Mouse (Mus musculus) midbrain, embryonic 15.5 days (tissue): ENCODE measurements around the gene 9930111J21Rik1. TPM values are rescaled to one million over a fixed set of nuclear protein-coding genes. Genes with fewer than 3 reads are reported as not detected.
"Not testable (repeated sequence)": the region's sequence is repeated elsewhere in the genome, so short reads cannot be mapped to it uniquely, and the experiment has no call there.

Experiments
- ATAC-seq: fragments of 200-750 bp; cut with Nextera tagmentation; replicated peaks from 2 replicates; pipeline ENCODE4 v1.8.0; 2017; ENCODE audit warnings: moderate TSS enrichment
- H3K27ac ChIP-seq: fragments of 300-500 bp; sonication (generic); 2 replicates; pipeline ENCODE4 v1.5.1; 2015; ENCODE audit warnings: mild to moderate bottlenecking, inconsistent platforms
- H3K27me3 ChIP-seq: fragments of 300-500 bp; sonication (generic); replicated peaks from 2 replicates; pipeline ENCODE4 v1.6.1; 2015; ENCODE audit warnings: inconsistent platforms
- H3K36me3 ChIP-seq: fragments of 300-500 bp; sonication (generic); replicated peaks from 2 replicates; pipeline ENCODE4 v1.6.1; 2015; ENCODE audit warnings: inconsistent platforms
- H3K4me1 ChIP-seq: fragments of 300-500 bp; sonication (generic); 2 replicates; pipeline ENCODE4 v1.6.1; 2015; ENCODE audit warnings: inconsistent platforms
- H3K4me2 ChIP-seq: fragments of 300-500 bp; sonication (generic); 2 replicates; pipeline ENCODE4 v1.6.1; 2015; ENCODE audit warnings: inconsistent platforms, mild to moderate bottlenecking, moderate library complexity
- H3K4me3 ChIP-seq: fragments of 300-500 bp; sonication (generic); 2 replicates; pipeline ENCODE4 v1.5.1; 2015; ENCODE audit warnings: mild to moderate bottlenecking, inconsistent platforms
- H3K9ac ChIP-seq: fragments of 300-500 bp; sonication (generic); 2 replicates; pipeline ENCODE4 v1.6.1; 2015; ENCODE audit warnings: mild to moderate bottlenecking, inconsistent platforms
- H3K9me3 ChIP-seq: fragments of 300-500 bp; sonication (generic); 2 replicates; pipeline ENCODE4 v1.6.1; 2016; ENCODE audit warnings: inconsistent platforms
- WGBS: fragments of 180-500 bp; shearing (Covaris S2); methylation state at CpG from one replicate; pipeline ENCODE4 v1.1.7; 2015; ENCODE audit warnings: mixed read lengths; 5-methylcytosine and 5-hydroxymethylcytosine counted together
- polyA plus RNA-seq: library from polyadenylated mRNA; unstranded; fragments of >200 nt; fragmentation: Nextera tagmentation; extraction: Ambion mirVana; gene quantifications from 2 replicates; pipeline ENCODE4 v1.2.1, GENCODE M21; 2015

9930111J21Rik1 gene
- polyA plus RNA-seq: 0.33 and 0.37 TPM in 2 replicates

- H3K4me3 ChIP-seq, H3K27me3 ChIP-seq, H3K27ac ChIP-seq, H3K4me2 ChIP-seq, H3K36me3 ChIP-seq, H3K4me1 ChIP-seq, H3K9ac ChIP-seq, H3K9me3 ChIP-seq, ATAC-seq: not testable (repeated sequence)
- WGBS: no CpG with 5 or more reads among the region's 3 CpGs
Measured at GRCm38 (mm10) chr11:48979251-48979650, at the start of gene 9930111J21Rik1. 9930111J21Rik1 (minus strand) TSS chr11:48979398.

GRCm38 (mm10) chr11:49012074-49012473, 32.9 kb upstream of the 9930111J21Rik1 start:
- not testable (repeated sequence) for H3K36me3 ChIP-seq, H3K4me2 ChIP-seq, H3K9ac ChIP-seq, H3K27me3 ChIP-seq, H3K4me3 ChIP-seq, H3K27ac ChIP-seq, H3K9me3 ChIP-seq, ATAC-seq, H3K4me1 ChIP-seq

- not testable (repeated sequence) for H3K4me3 ChIP-seq, H3K27ac ChIP-seq, H3K4me2 ChIP-seq, H3K9ac ChIP-seq, H3K27me3 ChIP-seq, H3K4me1 ChIP-seq, H3K36me3 ChIP-seq, H3K9me3 ChIP-seq, ATAC-seq
- WGBS: 63% methylated on average over 1 of the region's 1 CpGs
Measured at GRCm38 (mm10) chr11:49006785-49007184, 27.6 kb upstream of the 9930111J21Rik1 start.

GRCm38 (mm10) chr11:49006317-49006716, 27.1 kb upstream of the 9930111J21Rik1 start:
- not testable (repeated sequence) for H3K4me1 ChIP-seq, H3K4me2 ChIP-seq, H3K27me3 ChIP-seq, ATAC-seq, H3K36me3 ChIP-seq, H3K4me3 ChIP-seq, H3K9ac ChIP-seq, H3K27ac ChIP-seq, H3K9me3 ChIP-seq
- WGBS: 70% methylated on average over 2 of the region's 2 CpGs

- WGBS: 79% methylated on average over 1 of the region's 1 CpGs
- H3K27me3 ChIP-seq, H3K4me2 ChIP-seq, H3K4me3 ChIP-seq, H3K4me1 ChIP-seq, ATAC-seq, H3K9me3 ChIP-seq, H3K27ac ChIP-seq, H3K36me3 ChIP-seq, H3K9ac ChIP-seq: not testable (repeated sequence)
Measured at GRCm38 (mm10) chr11:49000411-49000810, 21.2 kb upstream of the 9930111J21Rik1 start.

- not testable (repeated sequence) for H3K4me2 ChIP-seq, H3K9me3 ChIP-seq, H3K4me1 ChIP-seq, H3K4me3 ChIP-seq, H3K27me3 ChIP-seq, H3K36me3 ChIP-seq, H3K9ac ChIP-seq, ATAC-seq, H3K27ac ChIP-seq
- WGBS: 78% methylated on average over 2 of the region's 2 CpGs
Measured at GRCm38 (mm10) chr11:48994018-48994417, 14.8 kb upstream of the 9930111J21Rik1 start, which contains the start of gene Tgtp1. Tgtp1 (minus strand) TSS chr11:48994172.

GRCm38 (mm10) chr11:48993296-48993695, 14.1 kb upstream of the 9930111J21Rik1 start:
- not testable (repeated sequence) for ATAC-seq, H3K36me3 ChIP-seq, H3K27me3 ChIP-seq, H3K4me2 ChIP-seq, H3K4me1 ChIP-seq, H3K9ac ChIP-seq, H3K27ac ChIP-seq, H3K9me3 ChIP-seq, H3K4me3 ChIP-seq
- 69% methylated on average over 10 of the region's 10 CpGs for WGBS

- H3K9me3 ChIP-seq, H3K4me2 ChIP-seq, H3K27me3 ChIP-seq, H3K36me3 ChIP-seq, H3K9ac ChIP-seq, ATAC-seq, H3K27ac ChIP-seq, H3K4me3 ChIP-seq, H3K4me1 ChIP-seq: not testable (repeated sequence)
- WGBS: 69% methylated on average over 4 of the region's 4 CpGs
Measured at GRCm38 (mm10) chr11:48991740-48992520, 12.7 kb upstream of the 9930111J21Rik1 start, which contains the start of gene Gm12185. Gm12185 (minus strand) TSS chr11:48992226.

GRCm38 (mm10) chr11:48989981-48990380, 10.8 kb upstream of the 9930111J21Rik1 start:
- ATAC-seq, H3K9ac ChIP-seq, H3K27ac ChIP-seq, H3K36me3 ChIP-seq, H3K4me1 ChIP-seq, H3K27me3 ChIP-seq, H3K9me3 ChIP-seq, H3K4me3 ChIP-seq, H3K4me2 ChIP-seq: not testable (repeated sequence)
- 73% methylated on average over 2 of the region's 2 CpGs for WGBS

GRCm38 (mm10) chr11:48988219-48988618, 9.0 kb upstream of the 9930111J21Rik1 start:
- not testable (repeated sequence) for H3K36me3 ChIP-seq, H3K27ac ChIP-seq, H3K4me1 ChIP-seq, H3K4me2 ChIP-seq, H3K9ac ChIP-seq, H3K9me3 ChIP-seq, ATAC-seq, H3K4me3 ChIP-seq, H3K27me3 ChIP-seq
- 77% methylated on average over 2 of the region's 3 CpGs for WGBS

GRCm38 (mm10) chr11:48982848-48983247, 3.6 kb upstream of the 9930111J21Rik1 start:
- H3K9ac ChIP-seq, ATAC-seq, H3K27ac ChIP-seq, H3K4me3 ChIP-seq, H3K4me2 ChIP-seq, H3K4me1 ChIP-seq, H3K9me3 ChIP-seq, H3K36me3 ChIP-seq, H3K27me3 ChIP-seq: not testable (repeated sequence)
- WGBS: no CpG with 5 or more reads among the region's 3 CpGs

GRCm38 (mm10) chr11:48980052-48980451, 854 bp upstream of the 9930111J21Rik1 start:
- H3K9ac ChIP-seq, H3K27me3 ChIP-seq, H3K36me3 ChIP-seq, ATAC-seq, H3K4me1 ChIP-seq, H3K27ac ChIP-seq, H3K4me3 ChIP-seq, H3K4me2 ChIP-seq, H3K9me3 ChIP-seq: not testable (repeated sequence)
- WGBS: no CpG with 5 or more reads among the region's 5 CpGs

GRCm38 (mm10) chr11:48978240-48978939, 808 bp downstream of the 9930111J21Rik1 start, which contains the start of gene Olfr56:
Olfr56 (plus strand) TSS chr11:48978889.
- H3K27me3 ChIP-seq, ATAC-seq, H3K4me1 ChIP-seq, H3K9me3 ChIP-seq, H3K36me3 ChIP-seq, H3K9ac ChIP-seq, H3K4me2 ChIP-seq, H3K27ac ChIP-seq, H3K4me3 ChIP-seq: not testable (repeated sequence)
- WGBS: no CpG with 5 or more reads among the region's 1 CpGs
